Mouse (Mus musculus) lung, embryonic 16.5 days (tissue): Measurements from ENCODE around the gene Atp5d. TPM values are rescaled to one million over a fixed set of nuclear protein-coding genes. Genes with fewer than 3 reads are reported as not detected.

ENCODE experiments used
- ATAC-seq: fragments of 200-750 bp; cut with Nextera tagmentation; 2 replicates; pipeline ENCODE4 v1.8.0; 2017; ENCODE audit warnings: low read depth, mild to moderate bottlenecking, moderate library complexity
- H3K27ac ChIP-seq: fragments of 300-500 bp; sonication (generic); 2 replicates; pipeline ENCODE4 v1.5.1; 2014; ENCODE audit warnings: mild to moderate bottlenecking, control low read depth, low read length
- H3K27me3 ChIP-seq: fragments of 300-500 bp; sonication (generic); 2 replicates; pipeline ENCODE4 v1.6.1; 2014; ENCODE audit warnings: low read depth, low read length, mixed read lengths; ENCODE audit not compliant: control insufficient read depth, insufficient read depth
- H3K36me3 ChIP-seq: fragments of 300-500 bp; sonication (generic); 2 replicates; pipeline ENCODE4 v1.6.1; 2014; ENCODE audit warnings: low read length; ENCODE audit not compliant: control insufficient read depth, insufficient read depth
- H3K4me1 ChIP-seq: fragments of 300-500 bp; sonication (generic); replicated peaks from 2 replicates; pipeline ENCODE4 v1.6.1; 2014; ENCODE audit warnings: low read length, mixed read lengths; ENCODE audit not compliant: control insufficient read depth, insufficient read depth
- H3K4me2 ChIP-seq: fragments of 300-500 bp; sonication (generic); 2 replicates; pipeline ENCODE4 v1.6.1; 2014; ENCODE audit warnings: low read depth, low read length, control low read depth
- H3K4me3 ChIP-seq: fragments of 300-500 bp; sonication (generic); 2 replicates; pipeline ENCODE4 v1.5.1; 2014; ENCODE audit warnings: mild to moderate bottlenecking, low read length, control low read depth
- H3K9ac ChIP-seq: fragments of 300-500 bp; sonication (generic); 2 replicates; pipeline ENCODE4 v1.6.1; 2014; ENCODE audit warnings: low read length, control low read depth
- H3K9me3 ChIP-seq: fragments of 300-500 bp; sonication (generic); 2 replicates; pipeline ENCODE4 v1.6.1; 2016; ENCODE audit warnings: low read length; ENCODE audit not compliant: control insufficient read depth
- WGBS: fragments of 180-500 bp; shearing (Covaris S2); extraction: QIAGEN DNeasy Blood & Tissue Kit; methylation state at CpG from one replicate; pipeline ENCODE4 v1.1.7; 2014; 5-methylcytosine and 5-hydroxymethylcytosine counted together
- polyA plus RNA-seq: library from polyadenylated mRNA; unstranded; fragments of >200 nt; fragmentation: Nextera tagmentation; extraction: Ambion mirVana; gene quantifications from 2 replicates; pipeline ENCODE4 v1.2.1, GENCODE M21; 2015

Gene Atp5d
- polyA plus RNA-seq, 1 experiment from 2014 or later = 534 TPM

- Histone ChIP-seq H3K4me1 (peaks cover 13% of the 10 kb centered on the region), H3K9ac (no peak overlapping the region), H3K4me2 (no peak overlapping the region), H3K4me3 (no peak overlapping the region), H3K27me3 (peaks cover 29% of the 10 kb centered on the region), H3K36me3 (no peaks in the 10 kb centered on the region), H3K9me3 (no peaks in the 10 kb centered on the region), H3K27ac (no peak overlapping the region)
- ATAC-seq = no peak
- WGBS = 83% methylated on average over 6 of the region's 6 CpGs
Observed at GRCm38 (mm10) chr10:80193976-80194375, 55.5 kb downstream of the Atp5d start.

DNA sequence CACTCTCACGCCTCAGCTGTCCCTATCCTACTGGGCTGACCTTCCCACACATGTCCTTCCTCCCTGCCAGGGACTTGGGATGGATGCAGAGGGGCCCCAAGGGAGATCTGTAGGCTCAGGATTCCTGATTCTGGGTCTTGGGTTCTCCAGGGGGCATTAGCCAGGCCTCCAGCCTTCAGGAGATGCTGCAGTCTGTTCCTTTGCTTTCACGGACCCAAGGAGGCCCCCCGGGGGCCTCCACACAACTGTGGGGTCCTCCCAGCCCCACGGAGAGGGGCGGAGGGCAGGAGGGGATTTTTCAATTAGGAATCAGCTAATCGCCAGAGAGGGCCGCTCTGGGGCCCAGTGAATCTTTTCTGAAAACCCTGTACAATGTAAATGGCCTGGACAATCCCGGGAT, 56.0 kb downstream of the Atp5d start:
- Histone ChIP-seq H3K27ac (no peak overlapping the region), H3K4me1 (peaks cover 13% of the 10 kb centered on the region), H3K9me3 (no peaks in the 10 kb centered on the region), H3K27me3 (peaks cover 24% of the 10 kb centered on the region), H3K36me3 (no peaks in the 10 kb centered on the region), H3K9ac (no peak overlapping the region), H3K4me2 (no peak overlapping the region), H3K4me3 (no peak overlapping the region)
- no peak for ATAC-seq
- 54% methylated on average over 8 of the region's 8 CpGs for WGBS

Other genes with a start within 250 kb of the Atp5d start
- not detected in 2 replicates for gene Cfd, start 247.8 kb upstream of the Atp5d start, polyA plus RNA-seq
- gene Med16, start 229.7 kb upstream of the Atp5d start, polyA plus RNA-seq = 48.3 and 51.2 TPM in 2 replicates
- 12.8 TPM in 1 of 2 replicates, not detected in the other for gene Gm26602, start 227.8 kb upstream of the Atp5d start, polyA plus RNA-seq
- gene Kiss1r, start 221.7 kb upstream of the Atp5d start, polyA plus RNA-seq = 1.0 and 1.1 TPM in 2 replicates
- 151 and 155 TPM in 2 replicates for gene R3hdm4, start 217.4 kb upstream of the Atp5d start, polyA plus RNA-seq
- gene Arid3a, start 211.6 kb upstream of the Atp5d start, polyA plus RNA-seq = 4.1 and 4.8 TPM in 2 replicates
- 76.7 and 83.0 TPM in 2 replicates for gene Wdr18, start 178.5 kb upstream of the Atp5d start, polyA plus RNA-seq
- gene Grin3b, start 167.9 kb upstream of the Atp5d start, polyA plus RNA-seq = 0.25 and 0.75 TPM in 2 replicates
- 7.3 and 9.0 TPM in 2 replicates for gene Tmem259, start 154.3 kb upstream of the Atp5d start, polyA plus RNA-seq
- 401 and 405 TPM in 2 replicates for gene Cnn2, start 150.0 kb upstream of the Atp5d start, polyA plus RNA-seq
- gene Abca7, start 142.1 kb upstream of the Atp5d start, polyA plus RNA-seq = 4.9 and 5.6 TPM in 2 replicates
- 18.1 and 21.8 TPM in 2 replicates for gene Arhgap45, start 122.0 kb upstream of the Atp5d start, polyA plus RNA-seq
- gene Polr2e, start 98.8 kb upstream of the Atp5d start, polyA plus RNA-seq = 194 and 210 TPM in 2 replicates
- gene Gpx4, start 91.5 kb upstream of the Atp5d start, polyA plus RNA-seq = 554 and 585 TPM in 2 replicates
- gene Sbno2, start 33.1 kb upstream of the Atp5d start, polyA plus RNA-seq = 18.7 and 19.1 TPM in 2 replicates
- 18.6 and 23.3 TPM in 2 replicates for gene Stk11, start 22.8 kb upstream of the Atp5d start, polyA plus RNA-seq
- gene Cbarp, start 2.2 kb downstream of the Atp5d start, polyA plus RNA-seq = 3.9 and 5.6 TPM in 2 replicates
- 11.8 and 12.9 TPM in 2 replicates for gene Midn, start 9.6 kb downstream of the Atp5d start, polyA plus RNA-seq
- gene Cirbp, start 27.4 kb downstream of the Atp5d start, polyA plus RNA-seq = 73.4 and 83.4 TPM in 2 replicates
- gene 1600002K03Rik, start 34.3 kb downstream of the Atp5d start, polyA plus RNA-seq = 12.2 and 13.6 TPM in 2 replicates
- gene Efna2, start 40.9 kb downstream of the Atp5d start, polyA plus RNA-seq = 11.0 and 12.1 TPM in 2 replicates
- gene Mum1, start 87.8 kb downstream of the Atp5d start, polyA plus RNA-seq = 66.4 and 68.7 TPM in 2 replicates
- gene Ndufs7, start 110.5 kb downstream of the Atp5d start, polyA plus RNA-seq = 313 and 320 TPM in 2 replicates
- 27.5 and 32.8 TPM in 2 replicates for gene Gamt, start 122.4 kb downstream of the Atp5d start, polyA plus RNA-seq
- 45.4 and 50.6 TPM in 2 replicates for gene Dazap1, start 122.9 kb downstream of the Atp5d start, polyA plus RNA-seq
- gene Rps15, start 153.8 kb downstream of the Atp5d start, polyA plus RNA-seq = 915 and 939 TPM in 2 replicates
- gene Apc2, start 157.3 kb downstream of the Atp5d start, polyA plus RNA-seq = 0.67 and 0.88 TPM in 2 replicates
- gene 2310011J03Rik, start 181.9 kb downstream of the Atp5d start, polyA plus RNA-seq = 49.2 and 51.8 TPM in 2 replicates
- gene Pcsk4, start 190.9 kb downstream of the Atp5d start, polyA plus RNA-seq = 4.2 and 4.3 TPM in 2 replicates
- 15.6 and 17.0 TPM in 2 replicates for gene Reep6, start 191.3 kb downstream of the Atp5d start, polyA plus RNA-seq
- gene Adamtsl5, start 209.8 kb downstream of the Atp5d start, polyA plus RNA-seq = 4.1 and 8.3 TPM in 2 replicates
- gene Plk5, start 217.8 kb downstream of the Atp5d start, polyA plus RNA-seq = 0.48 and 0.52 TPM in 2 replicates
- gene Mex3d, start 249.0 kb downstream of the Atp5d start, polyA plus RNA-seq = 4.4 and 4.5 TPM in 2 replicates